Mouse (Mus musculus): ENCODE results near the gene Shank2. TPM values are rescaled to one million over a fixed set of nuclear protein-coding genes. Genes with fewer than 3 reads are reported as not detected.

Shank2 gene
- total and polyA plus RNA-seq, 3 experiments: not detected

- no peak for TF ChIP-seq CHD1 (IDR thresholded peaks at IDR 0.05; ENCODE audit: low read depth, low read length)
- TF ChIP-seq POLR2AphosphoS2 (IDR thresholded peaks at IDR 0.05; ENCODE audit: low read length): no peak
- TF ChIP-seq ZMIZ1 (IDR thresholded peaks at IDR 0.05; ENCODE audit: low read depth, low read length): no peak
- no peak for TF ChIP-seq USF1 (IDR thresholded peaks at IDR 0.05; ENCODE audit: low read depth, low read length)
- TF ChIP-seq MYC (IDR thresholded peaks at IDR 0.05; ENCODE audit: low read depth, low read length): no peak
- TF ChIP-seq HCFC1 (IDR thresholded peaks at IDR 0.05; ENCODE audit: low read depth, low read length): no peak
- no peak for TF ChIP-seq ELF1 (IDR thresholded peaks at IDR 0.05; ENCODE audit: low read depth, low read length)
- TF ChIP-seq MAX (IDR thresholded peaks at IDR 0.05; ENCODE audit: low read length): no peak
- TF ChIP-seq MYB (IDR thresholded peaks at IDR 0.05; ENCODE audit: low read depth, low read length): no peak
- TF ChIP-seq TCF12 (IDR thresholded peaks at IDR 0.05; ENCODE audit: low read depth, low read length): no peak
- no peak for TF ChIP-seq TAL1 (IDR thresholded peaks at IDR 0.05; ENCODE audit: low read length)
- no peak for TF ChIP-seq GATA1 (IDR thresholded peaks at IDR 0.05; ENCODE audit: low read depth, low read length)
- TF ChIP-seq ZC3H11A (IDR thresholded peaks at IDR 0.05; ENCODE audit: low read depth, low read length): no peak
- TF ChIP-seq NELFE (IDR thresholded peaks at IDR 0.05; ENCODE audit: low read depth, low read length): no peak
- TF ChIP-seq SIN3A (IDR thresholded peaks at IDR 0.05; ENCODE audit: low read length): no peak
- TF ChIP-seq CTCF (IDR thresholded peaks at IDR 0.05 in 2 of 3, conservative IDR thresholded peaks at IDR 0.05 in 1 of 3; ENCODE audit: control insufficient read depth in 1 of 3, insufficient read depth in 1 of 3, low read depth in 2 of 3, low read length in 3 of 3, poor library complexity in 1 of 3, severe bottlenecking in 1 of 3): no peak
- TF ChIP-seq RCOR1 (IDR thresholded peaks at IDR 0.05; ENCODE audit: low read depth, low read length): no peak
- H3K9ac ChIP-seq (ENCODE audit: control insufficient read depth, low read depth, low read length, poor library complexity, severe bottlenecking): no peak overlapping the region
- H3K4me3 ChIP-seq (ENCODE audit: control insufficient read depth in 1 of 2, insufficient read depth in 1 of 2, low read depth in 2 of 2, low read length in 2 of 2): no peak overlapping the region
- H3K9me3 ChIP-seq (replicated peaks; ENCODE audit: insufficient read depth, low read length): no peaks in the 10 kb centered on the region
- DNase-seq (ENCODE audit: low read depth, low spot score): no peak
- H3K36me3 ChIP-seq (ENCODE audit: control insufficient read depth in 1 of 2, insufficient read depth in 2 of 2, low read length in 2 of 2): no peaks in the 10 kb centered on the region
- no peak overlapping the region for H3K27ac ChIP-seq (ENCODE audit: control insufficient read depth, low read depth, low read length)
- H3K27me3 ChIP-seq (ENCODE audit: control insufficient read depth in 1 of 2, insufficient read depth in 2 of 2, low read length in 2 of 2): no peaks in the 10 kb centered on the region
- no peaks in the 10 kb centered on the region for H3K79me2 ChIP-seq (ENCODE audit: control insufficient read depth, insufficient read depth, low read length, poor library complexity)
- no peaks in the 10 kb centered on the region for H3K4me1 ChIP-seq (ENCODE audit: control insufficient read depth in 1 of 2, insufficient read depth in 2 of 2, low read length in 2 of 2)
These were observed 410.5 kb downstream of the Shank2 start for GRCm38 (mm10) chr7:144411967-144412906.

GRCm38 (mm10) chr7:144414632-144415031 is 412.9 kb downstream of the Shank2 start:
- Histone ChIP-seq H3K4me1 (ENCODE audit: control insufficient read depth in 1 of 2, insufficient read depth in 2 of 2, low read length in 2 of 2) (no peaks in the 10 kb centered on the region), H3K9me3 (replicated peaks; ENCODE audit: insufficient read depth, low read length) (no peaks in the 10 kb centered on the region), H3K9ac (ENCODE audit: control insufficient read depth, low read depth, low read length, poor library complexity, severe bottlenecking) (no peak overlapping the region), H3K79me2 (ENCODE audit: control insufficient read depth, insufficient read depth, low read length, poor library complexity) (no peaks in the 10 kb centered on the region), H3K27me3 (ENCODE audit: control insufficient read depth in 1 of 2, insufficient read depth in 2 of 2, low read length in 2 of 2) (no peaks in the 10 kb centered on the region), H3K36me3 (ENCODE audit: control insufficient read depth in 1 of 2, insufficient read depth in 2 of 2, low read length in 2 of 2) (no peaks in the 10 kb centered on the region), H3K4me3 (ENCODE audit: control insufficient read depth in 1 of 2, insufficient read depth in 1 of 2, low read depth in 2 of 2, low read length in 2 of 2) (no peak overlapping the region), H3K27ac (ENCODE audit: control insufficient read depth, low read depth, low read length) (no peak overlapping the region)
- TF ChIP-seq MEF2A (IDR thresholded peaks at IDR 0.05; ENCODE audit: extremely low read depth, insufficient replicate concordance, low read depth, low read length, poor library complexity, severe bottlenecking) (no peak), USF1 (IDR thresholded peaks at IDR 0.05; ENCODE audit: low read depth, low read length) (no peak), ETS1 (IDR thresholded peaks at IDR 0.05; ENCODE audit: low read depth, low read length) (no peak), POLR2AphosphoS5 (IDR thresholded peaks at IDR 0.05; ENCODE audit: borderline replicate concordance, low read depth, low read length) (no peak), ZMIZ1 (IDR thresholded peaks at IDR 0.05; ENCODE audit: low read depth, low read length) (no peak), MAZ (IDR thresholded peaks at IDR 0.05; ENCODE audit: low read depth, low read length) (no peak), ZKSCAN1 (IDR thresholded peaks at IDR 0.05; ENCODE audit: low read depth, low read length) (no peak), UBTF (IDR thresholded peaks at IDR 0.05; ENCODE audit: borderline replicate concordance, insufficient read depth, low read depth, low read length) (no peak), POLR2AphosphoS2 (IDR thresholded peaks at IDR 0.05; ENCODE audit: low read length) (no peak), GABPA (IDR thresholded peaks at IDR 0.05; ENCODE audit: low read depth, low read length) (no peak), ELF1 (IDR thresholded peaks at IDR 0.05; ENCODE audit: low read depth, low read length) (no peak), NELFE (IDR thresholded peaks at IDR 0.05; ENCODE audit: low read depth, low read length) (no peak), BHLHE40 (IDR thresholded peaks at IDR 0.05; ENCODE audit: borderline replicate concordance, low read depth, low read length) (no peak), POLR2A (IDR thresholded peaks at IDR 0.05; ENCODE audit: control insufficient read depth in 1 of 2, insufficient read depth in 1 of 2, low read depth in 1 of 2, low read length in 2 of 2, poor library complexity in 1 of 2) (no peak), GATA1 (IDR thresholded peaks at IDR 0.05; ENCODE audit: low read depth, low read length) (no peak), SIN3A (IDR thresholded peaks at IDR 0.05; ENCODE audit: low read length) (no peak)
- no peak for DNase-seq (ENCODE audit: low read depth, low spot score)
